Mouse (Mus musculus): ENCODE measurements at regions not wholly inside any gene's neighbourhood (a gene's known extent, or its start where the extent isn't known, plus 50 kb on each side); places are given as distances from the start of the nearest gene placed in this dataset.

GRCm38 (mm10) chr4:10703212-10703611, 171.1 kb upstream of the 2610301B20Rik start:
- H3K4me2 ChIP-seq (replicated peaks; ENCODE audit: low read depth, low read length) = no peak overlapping the region
- no peaks in the 10 kb centered on the region for H3K27me3 ChIP-seq (ENCODE audit: control insufficient read depth, insufficient read depth, low read length)
- no peaks in the 10 kb centered on the region for H3K36me3 ChIP-seq (ENCODE audit: control insufficient read depth, insufficient read depth, low read length)
- no peak overlapping the region for H3K9ac ChIP-seq (replicated peaks; ENCODE audit: low read depth, low read length)
- H3K4me3 ChIP-seq (ENCODE audit: low read depth, low read length) = no peak overlapping the region
- no peaks in the 10 kb centered on the region for H3K4me1 ChIP-seq (ENCODE audit: control insufficient read depth, insufficient read depth, low read length)
- ATAC-seq (ENCODE audit: insufficient number of reproducible peaks, insufficient read depth, low FRiP score, low read depth) = no peak
- 62% methylated on average over 2 of the region's 2 CpGs for whole genome bisulfite sequencing
- no peak overlapping the region for H3K27ac ChIP-seq (ENCODE audit: low read length)
- H3K9me3 ChIP-seq (ENCODE audit: control insufficient read depth, low read depth, low read length) = no peaks in the 10 kb centered on the region

GRCm38 (mm10) chr4:10707016-10707657, 167.2 kb upstream of the 2610301B20Rik start:
- Histone ChIP-seq H3K9ac (replicated peaks; ENCODE audit: low read depth, low read length) (no peak overlapping the region), H3K36me3 (ENCODE audit: control insufficient read depth, insufficient read depth, low read length) (no peaks in the 10 kb centered on the region), H3K9me3 (ENCODE audit: control insufficient read depth, low read depth, low read length) (no peaks in the 10 kb centered on the region), H3K27me3 (ENCODE audit: control insufficient read depth, insufficient read depth, low read length) (no peaks in the 10 kb centered on the region), H3K27ac (ENCODE audit: low read length) (no peak overlapping the region), H3K4me1 (ENCODE audit: control insufficient read depth, insufficient read depth, low read length) (no peaks in the 10 kb centered on the region), H3K4me3 (ENCODE audit: low read depth, low read length) (no peak overlapping the region), H3K4me2 (replicated peaks; ENCODE audit: low read depth, low read length) (no peak overlapping the region)
- ATAC-seq (ENCODE audit: insufficient number of reproducible peaks, insufficient read depth, low FRiP score, low read depth) = no peak
- 81% methylated on average over 7 of the region's 7 CpGs for WGBS

GRCm38 (mm10) chr4:10707658-10708056, 166.6 kb upstream of the 2610301B20Rik start:
- no peak overlapping the region for H3K9ac ChIP-seq (replicated peaks; ENCODE audit: low read depth, low read length)
- no peak for ATAC-seq (ENCODE audit: insufficient number of reproducible peaks, insufficient read depth, low FRiP score, low read depth)
- H3K9me3 ChIP-seq (ENCODE audit: control insufficient read depth, low read depth, low read length) = no peaks in the 10 kb centered on the region
- WGBS = 26% methylated on average over 2 of the region's 2 CpGs
- no peaks in the 10 kb centered on the region for H3K36me3 ChIP-seq (ENCODE audit: control insufficient read depth, insufficient read depth, low read length)
- no peaks in the 10 kb centered on the region for H3K27me3 ChIP-seq (ENCODE audit: control insufficient read depth, insufficient read depth, low read length)
- H3K4me1 ChIP-seq (ENCODE audit: control insufficient read depth, insufficient read depth, low read length) = no peaks in the 10 kb centered on the region
- no peak overlapping the region for H3K4me2 ChIP-seq (replicated peaks; ENCODE audit: low read depth, low read length)
- no peak overlapping the region for H3K4me3 ChIP-seq (ENCODE audit: low read depth, low read length)
- H3K27ac ChIP-seq (ENCODE audit: low read length) = no peak overlapping the region

- no peak overlapping the region for H3K9ac ChIP-seq (replicated peaks; ENCODE audit: low read depth, low read length)
- no peak overlapping the region for H3K4me2 ChIP-seq (replicated peaks; ENCODE audit: low read depth, low read length)
- H3K9me3 ChIP-seq (ENCODE audit: control insufficient read depth, low read depth, low read length) = no peaks in the 10 kb centered on the region
- no peaks in the 10 kb centered on the region for H3K36me3 ChIP-seq (ENCODE audit: control insufficient read depth, insufficient read depth, low read length)
- no peak overlapping the region for H3K27ac ChIP-seq (ENCODE audit: low read length)
- H3K4me1 ChIP-seq (ENCODE audit: control insufficient read depth, insufficient read depth, low read length) = no peaks in the 10 kb centered on the region
- H3K4me3 ChIP-seq (ENCODE audit: low read depth, low read length) = no peak overlapping the region
- H3K27me3 ChIP-seq (ENCODE audit: control insufficient read depth, insufficient read depth, low read length) = no peaks in the 10 kb centered on the region
- no peak for ATAC-seq (ENCODE audit: insufficient number of reproducible peaks, insufficient read depth, low FRiP score, low read depth)
- WGBS = 73% methylated on average over 11 of the region's 11 CpGs
Measured at GRCm38 (mm10) chr4:10711939-10712533, 162.3 kb upstream of the 2610301B20Rik start.

GRCm38 (mm10) chr4:10723341-10723740, 151.0 kb upstream of the 2610301B20Rik start:
- Histone ChIP-seq H3K4me3 (ENCODE audit: low read depth, low read length) (no peak overlapping the region), H3K9ac (replicated peaks; ENCODE audit: low read depth, low read length) (no peak overlapping the region), H3K9me3 (ENCODE audit: control insufficient read depth, low read depth, low read length) (no peaks in the 10 kb centered on the region), H3K36me3 (ENCODE audit: control insufficient read depth, insufficient read depth, low read length) (no peaks in the 10 kb centered on the region), H3K27me3 (ENCODE audit: control insufficient read depth, insufficient read depth, low read length) (no peaks in the 10 kb centered on the region), H3K4me2 (replicated peaks; ENCODE audit: low read depth, low read length) (no peak overlapping the region), H3K4me1 (ENCODE audit: control insufficient read depth, insufficient read depth, low read length) (no peaks in the 10 kb centered on the region), H3K27ac (ENCODE audit: low read length) (no peak overlapping the region)
- WGBS = 90% methylated on average over 4 of the region's 4 CpGs
- ATAC-seq (ENCODE audit: insufficient number of reproducible peaks, insufficient read depth, low FRiP score, low read depth) = no peak

GRCm38 (mm10) chr4:10727894-10728293, 146.4 kb upstream of the 2610301B20Rik start:
- no peaks in the 10 kb centered on the region for H3K27me3 ChIP-seq (ENCODE audit: control insufficient read depth, insufficient read depth, low read length)
- ATAC-seq (ENCODE audit: insufficient number of reproducible peaks, insufficient read depth, low FRiP score, low read depth) = no peak
- H3K9ac ChIP-seq (replicated peaks; ENCODE audit: low read depth, low read length) = no peak overlapping the region
- no peaks in the 10 kb centered on the region for H3K9me3 ChIP-seq (ENCODE audit: control insufficient read depth, low read depth, low read length)
- WGBS = 80% methylated on average over 3 of the region's 3 CpGs
- no peak overlapping the region for H3K4me2 ChIP-seq (replicated peaks; ENCODE audit: low read depth, low read length)
- H3K4me3 ChIP-seq (ENCODE audit: low read depth, low read length) = no peak overlapping the region
- no peaks in the 10 kb centered on the region for H3K4me1 ChIP-seq (ENCODE audit: control insufficient read depth, insufficient read depth, low read length)
- H3K36me3 ChIP-seq (ENCODE audit: control insufficient read depth, insufficient read depth, low read length) = no peaks in the 10 kb centered on the region
- no peak overlapping the region for H3K27ac ChIP-seq (ENCODE audit: low read length)

- Histone ChIP-seq H3K27ac (ENCODE audit: low read length) (no peak overlapping the region), H3K9me3 (ENCODE audit: control insufficient read depth, low read depth, low read length) (no peaks in the 10 kb centered on the region), H3K4me3 (ENCODE audit: low read depth, low read length) (no peak overlapping the region), H3K4me2 (replicated peaks; ENCODE audit: low read depth, low read length) (no peak overlapping the region), H3K4me1 (ENCODE audit: control insufficient read depth, insufficient read depth, low read length) (no peaks in the 10 kb centered on the region), H3K9ac (replicated peaks; ENCODE audit: low read depth, low read length) (no peak overlapping the region), H3K27me3 (ENCODE audit: control insufficient read depth, insufficient read depth, low read length) (no peaks in the 10 kb centered on the region), H3K36me3 (ENCODE audit: control insufficient read depth, insufficient read depth, low read length) (no peaks in the 10 kb centered on the region)
- WGBS = 90% methylated on average over 3 of the region's 3 CpGs
- no peak for ATAC-seq (ENCODE audit: insufficient number of reproducible peaks, insufficient read depth, low FRiP score, low read depth)
Measured at GRCm38 (mm10) chr4:10745207-10745606, 129.1 kb upstream of the 2610301B20Rik start.

- H3K4me1 ChIP-seq (ENCODE audit: control insufficient read depth, insufficient read depth, low read length) = no peaks in the 10 kb centered on the region
- H3K4me2 ChIP-seq (replicated peaks; ENCODE audit: low read depth, low read length) = no peak overlapping the region
- H3K9me3 ChIP-seq (ENCODE audit: control insufficient read depth, low read depth, low read length) = no peaks in the 10 kb centered on the region
- H3K36me3 ChIP-seq (ENCODE audit: control insufficient read depth, insufficient read depth, low read length) = no peaks in the 10 kb centered on the region
- no peak overlapping the region for H3K27ac ChIP-seq (ENCODE audit: low read length)
- no peak overlapping the region for H3K4me3 ChIP-seq (ENCODE audit: low read depth, low read length)
- no peak for ATAC-seq (ENCODE audit: insufficient number of reproducible peaks, insufficient read depth, low FRiP score, low read depth)
- 83% methylated on average over 8 of the region's 8 CpGs for WGBS
- no peak overlapping the region for H3K9ac ChIP-seq (replicated peaks; ENCODE audit: low read depth, low read length)
- no peaks in the 10 kb centered on the region for H3K27me3 ChIP-seq (ENCODE audit: control insufficient read depth, insufficient read depth, low read length)
Measured at GRCm38 (mm10) chr4:10748816-10749215, 125.5 kb upstream of the 2610301B20Rik start.

Measured in stomach, embryonic 14.5 days (tissue).